Mouse (Mus musculus) thymus, adult 2 months (tissue): ENCODE data around the gene Irs1.

Source experiments
- CTCF ChIP-seq: fragments of 200-500 bp; IDR thresholded peaks from 2 replicates; pipeline ENCODE4 v1.5.1; 2012; ENCODE audit warnings: mild to moderate bottlenecking, control low read depth, low read length, moderate library complexity, borderline replicate concordance; ENCODE audit not compliant: control insufficient read depth, poor library complexity, insufficient read depth; ENCODE audit errors: extremely low read depth
- POLR2A ChIP-seq: fragments of 200-500 bp; IDR thresholded peaks from 2 replicates; pipeline ENCODE4 v1.6.1; 2012; ENCODE audit warnings: mild to moderate bottlenecking, low read length, control low read depth, moderate library complexity; ENCODE audit not compliant: control insufficient read depth, poor library complexity, insufficient read depth; ENCODE audit errors: extremely low read depth

DNA sequence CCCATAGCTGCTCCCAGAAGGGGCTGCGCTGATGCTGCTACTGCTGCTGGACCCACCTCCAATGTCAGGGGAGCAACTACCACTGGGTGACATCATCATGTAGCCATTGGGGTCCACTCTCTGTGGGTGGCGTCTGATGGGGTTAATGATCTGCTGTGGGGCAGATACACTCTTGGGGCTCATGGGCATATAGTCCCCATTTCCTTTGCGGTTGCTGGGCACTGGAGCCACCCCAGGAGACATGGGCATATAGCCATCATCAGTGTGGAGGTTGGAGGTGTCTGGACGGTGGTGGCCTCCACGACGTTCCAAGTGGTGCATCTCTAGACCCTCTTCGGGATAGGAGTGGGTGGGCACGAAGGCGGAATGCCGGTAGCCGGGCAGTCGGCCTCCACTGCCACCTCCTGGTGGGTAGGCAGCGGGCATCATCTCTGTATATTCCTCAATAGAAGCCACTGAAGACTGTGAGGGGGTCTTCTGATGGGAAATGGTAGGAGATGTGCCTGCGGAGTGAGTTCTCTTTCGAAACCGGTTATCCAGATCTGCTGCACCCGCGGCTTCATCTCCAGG, 2.7 kb downstream of the Irs1 start:
- TF ChIP-seq POLR2A (no peak), CTCF (no peak)
